Mouse (Mus musculus) liver, postnatal 0 days (tissue): ENCODE measurements around the gene Rsph9. TPM values are rescaled to one million over a fixed set of nuclear protein-coding genes. Genes with fewer than 3 reads are reported as not detected.

Experiments
- ATAC-seq: fragments of 200-750 bp; cut with Nextera tagmentation; 2 replicates; pipeline ENCODE4 v1.8.0; 2017; ENCODE audit warnings: mild to moderate bottlenecking, moderate library complexity
- DNase-seq: peaks from one replicate; pipeline ENCODE4 v3.0.0-alpha.2; 2016
- H3K27ac ChIP-seq: fragments of 300-500 bp; sonication (generic); 2 replicates; pipeline ENCODE4 v1.5.1; 2014; ENCODE audit warnings: antibody characterized with exemption, moderate library complexity, mild to moderate bottlenecking, low read depth
- H3K27me3 ChIP-seq: fragments of 300-500 bp; sonication (generic); 2 replicates; pipeline ENCODE4 v1.6.1; 2014; ENCODE audit warnings: low read length, control low read depth, mixed read lengths; ENCODE audit not compliant: insufficient read depth
- H3K36me3 ChIP-seq: fragments of 300-500 bp; sonication (generic); replicated peaks from 2 replicates; pipeline ENCODE4 v1.6.1; 2014; ENCODE audit warnings: mild to moderate bottlenecking, control low read depth, low read length, moderate library complexity, mixed read lengths; ENCODE audit not compliant: insufficient read depth
- H3K4me1 ChIP-seq: fragments of 300-500 bp; sonication (generic); 2 replicates; pipeline ENCODE4 v1.6.1; 2014; ENCODE audit warnings: antibody characterized with exemption, mild to moderate bottlenecking, control low read depth; ENCODE audit not compliant: insufficient read depth
- H3K4me2 ChIP-seq: fragments of 300-500 bp; sonication (generic); 2 replicates; pipeline ENCODE4 v1.6.1; 2014; ENCODE audit warnings: low read depth, mild to moderate bottlenecking, low read length, moderate library complexity, mixed read lengths
- H3K4me3 ChIP-seq: fragments of 300-500 bp; sonication (generic); 2 replicates; pipeline ENCODE4 v1.5.1; 2014; ENCODE audit warnings: low read depth, low read length
- H3K9ac ChIP-seq: fragments of 300-500 bp; sonication (generic); replicated peaks from 2 replicates; pipeline ENCODE4 v1.6.1; 2014; ENCODE audit warnings: mild to moderate bottlenecking, moderate library complexity
- H3K9me3 ChIP-seq: fragments of 300-500 bp; sonication (generic); 2 replicates; pipeline ENCODE4 v1.6.1; 2016; ENCODE audit warnings: mild to moderate bottlenecking, control low read depth, low read length, mixed read lengths
- CTCF ChIP-seq: sonication (generic); IDR thresholded peaks from 2 replicates; pipeline ENCODE4 v1.5.1; 2016; ENCODE audit warnings: antibody characterized with exemption, low read depth
- EP300 ChIP-seq: IDR thresholded peaks from 2 replicates; pipeline ENCODE4 v1.6.1; 2016; ENCODE audit warnings: antibody characterized with exemption, low read depth, mild to moderate bottlenecking
- WGBS: fragments of 180-500 bp; shearing (Covaris S2); extraction: QIAGEN DNeasy Blood & Tissue Kit; methylation state at CpG from one replicate; pipeline ENCODE4 v1.1.7; 2014; ENCODE audit not compliant: insufficient replicate concordance; 5-methylcytosine and 5-hydroxymethylcytosine counted together
- polyA plus RNA-seq: library from polyadenylated mRNA; unstranded; fragments of >200 nt; fragmentation: Nextera tagmentation; extraction: Ambion mirVana; gene quantifications from 2 replicates; pipeline ENCODE4 v1.2.1, GENCODE M21; 2015

The Rsph9 gene
- 1.7 and 1.8 TPM in 2 replicates for polyA plus RNA-seq

GRCm38 (mm10) chr17:46143578-46144423 is at the start of gene Rsph9:
Gene Rsph9 (minus strand): TSS chr17:46144216.
- 7% methylated on average over 37 of the region's 37 CpGs for WGBS
- Histone ChIP-seq H3K27ac (0 out of 2 replicates have a peak within 1 kb of the TSS, but pooled peaks have one; percentile 44), H3K4me1 (peaks cover 20% of the 10 kb centered on the region), H3K4me3 (peak within 1 kb of the TSS; percentile 35), H3K9ac (peak within 1 kb of the TSS; percentile 36), H3K27me3 (no peaks in the 10 kb centered on the region), H3K9me3 (no peaks in the 10 kb centered on the region), H3K36me3 (peaks cover 35% of the 10 kb centered on the region), H3K4me2 (peak within 1 kb of the TSS; percentile 78)
- DNase-seq (peak; percentile 90), ATAC-seq (peak; percentile 96)
- TF ChIP-seq EP300 = no peak; the same call in 1 of the 2 replicates
- no peak for TF ChIP-seq CTCF

DNA sequence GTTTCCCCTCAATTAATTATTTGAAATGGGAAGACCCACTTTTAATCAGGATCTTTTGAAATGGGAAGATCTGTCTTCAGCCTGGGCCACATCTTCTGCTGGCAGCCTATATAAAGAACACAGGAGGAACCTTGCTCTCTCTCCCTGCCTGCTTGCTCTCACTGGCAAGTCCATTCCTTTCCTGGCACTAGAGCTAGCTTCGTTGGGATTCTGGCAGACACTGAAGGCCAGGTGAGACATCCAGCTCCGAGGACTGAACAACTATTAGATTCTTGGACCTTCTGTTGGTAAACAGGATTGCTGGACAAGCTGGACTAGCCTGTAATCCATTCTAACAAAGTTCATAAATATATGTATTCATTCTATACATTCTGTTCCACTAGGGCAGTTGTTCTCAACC is 44.8 kb upstream of the Rsph9 start:
- Histone ChIP-seq H3K4me3 (no peak overlapping the region), H3K9ac (no peak overlapping the region), H3K4me1 (no peaks in the 10 kb centered on the region), H3K4me2 (no peak overlapping the region), H3K36me3 (peaks cover 78% of the 10 kb centered on the region), H3K27ac (no peak overlapping the region), H3K9me3 (no peaks in the 10 kb centered on the region), H3K27me3 (no peaks in the 10 kb centered on the region)
- DNase-seq = no peak
- WGBS = 88% methylated on average over 2 of the region's 2 CpGs
- no peak for TF ChIP-seq EP300
- TF ChIP-seq CTCF = no peak
- no peak for ATAC-seq

DNA sequence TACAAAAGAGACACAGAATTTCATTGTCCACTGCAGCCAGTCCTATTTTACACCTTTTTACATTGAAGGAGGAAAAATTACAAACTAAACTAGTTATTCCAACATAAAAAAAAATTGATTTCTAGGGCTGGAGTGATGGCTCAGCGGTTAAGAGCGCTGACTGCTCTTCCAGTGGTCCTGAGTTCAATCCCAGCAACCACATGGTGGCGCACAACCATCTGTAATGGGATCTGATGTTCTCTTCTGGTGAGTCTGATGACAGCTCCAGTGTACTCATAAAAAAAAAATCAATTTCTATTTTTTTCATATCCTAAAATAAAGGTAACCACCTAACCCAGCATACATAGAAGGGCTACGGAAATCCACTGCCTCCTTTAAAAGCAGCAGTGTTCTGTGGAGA is 38.3 kb upstream of the Rsph9 start:
- no peak overlapping the region for H3K4me2 ChIP-seq
- no peaks in the 10 kb centered on the region for H3K27me3 ChIP-seq
- DNase-seq = no peak
- H3K36me3 ChIP-seq = peaks cover 77% of the 10 kb centered on the region
- H3K9ac ChIP-seq = no peak overlapping the region
- no peaks in the 10 kb centered on the region for H3K9me3 ChIP-seq
- TF ChIP-seq CTCF (peak; percentile 56), EP300 (no peak)
- WGBS = 92% methylated on average over 4 of the region's 4 CpGs
- H3K4me3 ChIP-seq = no peak overlapping the region
- no peak for ATAC-seq
- no peaks in the 10 kb centered on the region for H3K4me1 ChIP-seq
- no peak overlapping the region for H3K27ac ChIP-seq

DNA sequence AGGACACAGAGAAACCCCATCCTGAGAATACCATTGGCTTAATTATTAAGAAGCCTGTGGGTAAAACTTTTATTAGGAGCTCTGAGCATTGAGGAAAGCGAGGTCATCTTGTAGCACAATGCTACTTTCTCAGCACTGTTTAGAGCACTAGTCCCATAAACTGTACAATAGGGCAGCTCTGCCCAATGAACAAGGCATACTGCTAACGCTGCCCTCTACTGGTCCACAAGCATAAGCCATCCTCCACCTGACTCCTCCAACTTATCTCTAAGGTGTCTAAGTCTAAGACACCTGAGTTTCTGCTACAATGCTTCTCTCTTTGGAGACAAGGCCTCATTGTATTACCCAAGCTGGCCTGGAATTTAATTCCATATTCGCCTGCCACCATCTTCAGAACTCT is 26.5 kb upstream of the Rsph9 start:
- ATAC-seq = no peak
- DNase-seq = no peak
- Histone ChIP-seq H3K27ac (no peak overlapping the region), H3K4me2 (no peak overlapping the region), H3K9ac (no peak overlapping the region), H3K9me3 (no peaks in the 10 kb centered on the region), H3K4me1 (no peaks in the 10 kb centered on the region), H3K27me3 (no peaks in the 10 kb centered on the region), H3K4me3 (no peak overlapping the region), H3K36me3 (peaks cover 84% of the 10 kb centered on the region)
- WGBS = 67% methylated on average over 3 of the region's 3 CpGs
- no peak for TF ChIP-seq EP300
- peak; percentile 85 for TF ChIP-seq CTCF

DNA sequence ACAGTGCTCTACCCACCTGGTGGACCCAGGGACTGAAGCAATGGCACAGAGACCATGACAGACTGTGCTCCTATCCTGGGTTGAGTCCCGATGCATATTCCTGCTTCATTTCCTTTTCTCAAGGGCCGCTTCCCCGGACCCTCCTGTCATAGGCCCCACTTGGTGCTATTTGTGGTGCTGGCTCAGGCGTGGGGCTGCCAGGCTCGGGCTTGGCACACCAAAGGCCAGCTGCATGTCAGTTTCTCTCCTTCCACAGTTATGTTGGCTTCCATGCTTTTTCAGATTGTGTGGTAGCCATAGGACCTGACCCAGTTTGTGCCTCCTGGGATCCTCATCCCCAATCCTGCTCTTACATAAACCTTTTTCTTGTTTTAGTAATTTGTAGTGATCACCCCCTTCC is 24.8 kb upstream of the Rsph9 start:
- no peak for ATAC-seq
- TF ChIP-seq EP300 (no peak), CTCF (no peak)

GRCm38 (mm10) chr17:46168318-46168717 is 24.3 kb upstream of the Rsph9 start:
- WGBS = 56% methylated on average over 5 of the region's 5 CpGs
- Histone ChIP-seq H3K27ac (peak overlapping the region; percentile 20; the same call in 1 of the 2 replicates), H3K27me3 (no peaks in the 10 kb centered on the region), H3K4me3 (no peak overlapping the region), H3K9ac (no peak overlapping the region), H3K36me3 (peaks cover 98% of the 10 kb centered on the region), H3K9me3 (no peaks in the 10 kb centered on the region), H3K4me1 (peaks cover 2% of the 10 kb centered on the region), H3K4me2 (no peak overlapping the region)
- ATAC-seq (peak; percentile 68), DNase-seq (no peak)
- TF ChIP-seq EP300 (no peak), CTCF (peak; percentile 21; the same call in 1 of the 2 replicates)

More for the DNA sequence above, 24.8 kb upstream of the Rsph9 start:
- Histone ChIP-seq H3K27ac (peak overlapping the region; percentile 20; the same call in 1 of the 2 replicates), H3K4me3 (no peak overlapping the region), H3K36me3 (peaks cover 95% of the 10 kb centered on the region), H3K9ac (no peak overlapping the region), H3K4me1 (no peaks in the 10 kb centered on the region), H3K27me3 (no peaks in the 10 kb centered on the region), H3K9me3 (no peaks in the 10 kb centered on the region), H3K4me2 (no peak overlapping the region)
- DNase-seq = no peak
- 91% methylated on average over 5 of the region's 5 CpGs for WGBS
